ENCODE assay signal across 25 mouse cellular contexts in the genomic region with DNA sequence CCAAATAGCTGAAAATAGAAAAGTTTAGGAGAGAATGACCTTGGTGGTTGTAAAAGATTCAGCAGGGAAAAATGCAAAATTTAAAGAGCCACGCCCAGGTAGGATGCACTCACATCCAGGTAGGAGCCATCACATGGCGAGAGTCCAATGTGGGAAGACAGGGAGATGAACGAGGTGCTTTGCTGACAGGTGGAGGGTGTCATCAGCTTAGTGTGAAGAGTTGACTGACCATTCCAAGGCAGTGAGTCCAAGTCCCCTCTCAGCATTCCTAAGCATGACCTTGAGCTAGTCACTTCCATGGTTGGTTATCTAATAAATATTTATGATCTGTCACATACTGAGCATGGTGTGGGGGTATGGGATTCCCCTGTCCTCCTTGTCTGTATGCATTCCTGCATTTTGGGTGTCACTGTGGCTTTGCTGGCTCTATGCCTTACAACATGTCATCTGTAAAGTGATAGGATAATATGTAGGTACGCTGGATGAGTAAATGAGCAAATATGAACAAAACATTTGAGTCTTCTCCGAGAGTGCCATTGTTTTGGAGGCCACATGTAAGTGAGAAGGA. TPM values are rescaled to one million over a fixed set of nuclear protein-coding genes. Genes with fewer than 3 reads are reported as not detected.
"Had no signal": no experiment of that assay in that cellular context is flagged by ENCODE, and none has a peak within 500 bp of the region (broad histone marks: within the 10 kb centered on the region; RNA-seq: fewer than 3 reads in every experiment).

No protein-coding gene starts in this region.

- H3K27ac ChIP-seq: hindbrain, embryonic 10.5 days; hindbrain, embryonic 12.5 days; hindbrain, embryonic 14.5 days; intestine, embryonic 15.5 days; limb, embryonic 13.5 days; limb, embryonic 15.5 days; liver, embryonic 12.5 days; liver, embryonic 14.5 days had no signal

- DNase-seq: gastrocnemius, postnatal 14 days; heart, adult 18-20 months; heart, postnatal 10 days; heart, postnatal 4 days; kidney, adult 18-20 months; kidney, adult 8-10 months; kidney, postnatal 10 days; kidney, postnatal 25 days; kidney, postnatal 4 days; layer of hippocampus, postnatal 36 days; left cerebral cortex, postnatal 4 days had no signal

- H3K4me2 ChIP-seq: heart, embryonic 11.5 days; hindbrain, embryonic 12.5 days; hindbrain, embryonic 14.5 days; intestine, embryonic 15.5 days; limb, embryonic 13.5 days; limb, embryonic 15.5 days; liver, embryonic 12.5 days had no signal

- H3K9me3 ChIP-seq: hindbrain, embryonic 10.5 days; hindbrain, embryonic 12.5 days; intestine, embryonic 15.5 days; limb, embryonic 13.5 days; limb, embryonic 15.5 days; liver, embryonic 12.5 days had no signal

- ATAC-seq: hindbrain, embryonic 16.5 days; inflammation-experienced regulatory T-cells, adult 6 months; intestine, embryonic 15.5 days; intestine, postnatal 0 days; liver, embryonic 12.5 days had no signal

- H3K27me3 ChIP-seq: hindbrain, embryonic 12.5 days; intestine, embryonic 15.5 days; limb, embryonic 13.5 days; limb, embryonic 15.5 days had no signal

- H3K4me3 ChIP-seq: hindbrain, embryonic 10.5 days; hindbrain, embryonic 12.5 days; intestine, embryonic 15.5 days; layer of hippocampus, adult 2 months; limb, embryonic 13.5 days; limb, embryonic 15.5 days; liver, embryonic 12.5 days had no signal

- H3K9ac ChIP-seq: hindbrain, embryonic 12.5 days; hindbrain, embryonic 14.5 days; intestine, embryonic 15.5 days; limb, embryonic 13.5 days; limb, embryonic 15.5 days; liver, embryonic 12.5 days; liver, embryonic 14.5 days had no signal

- H3K36me3 ChIP-seq: hindbrain, embryonic 10.5 days; hindbrain, embryonic 12.5 days; intestine, embryonic 15.5 days; limb, embryonic 13.5 days; limb, embryonic 15.5 days; liver, embryonic 12.5 days had no signal

RNA-seq across cellular contexts. Expression of gene Pdk4, which starts 51.7 kb away (rescaled TPM):
- total RNA-seq: granulocyte monocyte progenitor cell, adult 5-6 weeks had no signal
- polyA plus RNA-seq: inflammation-experienced regulatory T-cells, adult 6 months had no signal
